Mouse (Mus musculus): ENCODE measurements around the gene Ccnt1. TPM values are rescaled to one million over a fixed set of nuclear protein-coding genes. Genes with fewer than 3 reads are reported as not detected.

Ccnt1 gene
- polyA plus RNA-seq, 1 experiment: 40.6 TPM

GRCm38 (mm10) chr15:98557186-98557585, 13.5 kb downstream of the Ccnt1 start:
- TF ChIP-seq CTCF (IDR thresholded peaks at IDR 0.05; ENCODE audit: borderline replicate concordance, insufficient read depth, low read length): no peak
- TF ChIP-seq POLR2A (IDR thresholded peaks at IDR 0.05; ENCODE audit: low read depth, low read length): no peak
- Histone ChIP-seq H3K4me1 (ENCODE audit: control insufficient read depth, insufficient read depth, low read length) (no peaks in the 10 kb centered on the region), H3K27ac (ENCODE audit: insufficient read depth, low read length) (no peak overlapping the region), H3K4me3 (ENCODE audit: insufficient read depth, low read length) (no peak overlapping the region)

- no peaks in the 10 kb centered on the region for H3K4me1 ChIP-seq (ENCODE audit: control insufficient read depth, insufficient read depth, low read length)
- TF ChIP-seq POLR2A (IDR thresholded peaks at IDR 0.05; ENCODE audit: low read depth, low read length) (no peak), CTCF (IDR thresholded peaks at IDR 0.05; ENCODE audit: borderline replicate concordance, insufficient read depth, low read length) (no peak)
- no peak overlapping the region for H3K27ac ChIP-seq (ENCODE audit: insufficient read depth, low read length)
- H3K4me3 ChIP-seq (ENCODE audit: insufficient read depth, low read length): no peak overlapping the region
Measured at GRCm38 (mm10) chr15:98555881-98556280, 14.8 kb downstream of the Ccnt1 start.

GRCm38 (mm10) chr15:98552758-98553157, 18.0 kb downstream of the Ccnt1 start:
- Histone ChIP-seq H3K4me3 (ENCODE audit: insufficient read depth, low read length) (no peak overlapping the region), H3K27ac (ENCODE audit: insufficient read depth, low read length) (no peak overlapping the region), H3K4me1 (ENCODE audit: control insufficient read depth, insufficient read depth, low read length) (no peaks in the 10 kb centered on the region)
- no peak for TF ChIP-seq POLR2A (IDR thresholded peaks at IDR 0.05; ENCODE audit: low read depth, low read length)
- TF ChIP-seq CTCF (IDR thresholded peaks at IDR 0.05; ENCODE audit: borderline replicate concordance, insufficient read depth, low read length): no peak

- Histone ChIP-seq H3K4me1 (ENCODE audit: control insufficient read depth, insufficient read depth, low read length) (peaks cover 4% of the 10 kb centered on the region; the same call in 1 of the 2 replicates), H3K4me3 (ENCODE audit: insufficient read depth, low read length) (no peak overlapping the region), H3K27ac (ENCODE audit: insufficient read depth, low read length) (no peak overlapping the region)
- TF ChIP-seq CTCF (IDR thresholded peaks at IDR 0.05; ENCODE audit: borderline replicate concordance, insufficient read depth, low read length) (no peak), POLR2A (IDR thresholded peaks at IDR 0.05; ENCODE audit: low read depth, low read length) (no peak)
Measured at GRCm38 (mm10) chr15:98546843-98547242, 23.9 kb downstream of the Ccnt1 start.

GRCm38 (mm10) chr15:98545151-98545550, 25.6 kb downstream of the Ccnt1 start:
- Histone ChIP-seq H3K27ac (ENCODE audit: insufficient read depth, low read length) (no peak overlapping the region), H3K4me3 (ENCODE audit: insufficient read depth, low read length) (no peak overlapping the region), H3K4me1 (ENCODE audit: control insufficient read depth, insufficient read depth, low read length) (peaks cover 5% of the 10 kb centered on the region; the same call in 1 of the 2 replicates)
- TF ChIP-seq POLR2A (IDR thresholded peaks at IDR 0.05; ENCODE audit: low read depth, low read length): no peak
- TF ChIP-seq CTCF (IDR thresholded peaks at IDR 0.05; ENCODE audit: borderline replicate concordance, insufficient read depth, low read length): no peak

GRCm38 (mm10) chr15:98543341-98543740, 27.4 kb downstream of the Ccnt1 start:
- Histone ChIP-seq H3K4me1 (ENCODE audit: control insufficient read depth, insufficient read depth, low read length) (peaks cover 5% of the 10 kb centered on the region), H3K27ac (ENCODE audit: insufficient read depth, low read length) (no peak overlapping the region), H3K4me3 (ENCODE audit: insufficient read depth, low read length) (no peak overlapping the region)
- TF ChIP-seq POLR2A (IDR thresholded peaks at IDR 0.05; ENCODE audit: low read depth, low read length) (no peak), CTCF (IDR thresholded peaks at IDR 0.05; ENCODE audit: borderline replicate concordance, insufficient read depth, low read length) (no peak)

- TF ChIP-seq POLR2A (IDR thresholded peaks at IDR 0.05; ENCODE audit: low read depth, low read length) (no peak), CTCF (IDR thresholded peaks at IDR 0.05; ENCODE audit: borderline replicate concordance, insufficient read depth, low read length) (no peak)
- Histone ChIP-seq H3K4me1 (ENCODE audit: control insufficient read depth, insufficient read depth, low read length) (peaks cover 9% of the 10 kb centered on the region), H3K4me3 (ENCODE audit: insufficient read depth, low read length) (no peak overlapping the region), H3K27ac (ENCODE audit: insufficient read depth, low read length) (peak overlapping the region; percentile 38; the same call in 1 of the 2 replicates)
Measured at GRCm38 (mm10) chr15:98541064-98541463, 29.7 kb downstream of the Ccnt1 start.

GRCm38 (mm10) chr15:98537923-98538322, 32.8 kb downstream of the Ccnt1 start:
- Histone ChIP-seq H3K4me1 (ENCODE audit: control insufficient read depth, insufficient read depth, low read length) (peaks cover 9% of the 10 kb centered on the region), H3K4me3 (ENCODE audit: insufficient read depth, low read length) (no peak overlapping the region), H3K27ac (ENCODE audit: insufficient read depth, low read length) (no peak overlapping the region)
- TF ChIP-seq POLR2A (IDR thresholded peaks at IDR 0.05; ENCODE audit: low read depth, low read length) (no peak), CTCF (IDR thresholded peaks at IDR 0.05; ENCODE audit: borderline replicate concordance, insufficient read depth, low read length) (no peak)

- TF ChIP-seq CTCF (IDR thresholded peaks at IDR 0.05; ENCODE audit: borderline replicate concordance, insufficient read depth, low read length) (no peak), POLR2A (IDR thresholded peaks at IDR 0.05; ENCODE audit: low read depth, low read length) (no peak)
- H3K4me1 ChIP-seq (ENCODE audit: control insufficient read depth, insufficient read depth, low read length): peaks cover 6% of the 10 kb centered on the region
- H3K27ac ChIP-seq (ENCODE audit: insufficient read depth, low read length): 0 out of 2 replicates have a peak overlapping the region, but pooled peaks have one; percentile 6
- no peak overlapping the region for H3K4me3 ChIP-seq (ENCODE audit: insufficient read depth, low read length)
Measured at GRCm38 (mm10) chr15:98536828-98537510, 33.8 kb downstream of the Ccnt1 start.

- Histone ChIP-seq H3K4me3 (ENCODE audit: insufficient read depth, low read length) (no peak overlapping the region), H3K4me1 (ENCODE audit: control insufficient read depth, insufficient read depth, low read length) (peaks cover 4% of the 10 kb centered on the region; the same call in 1 of the 2 replicates), H3K27ac (ENCODE audit: insufficient read depth, low read length) (no peak overlapping the region)
- TF ChIP-seq POLR2A (IDR thresholded peaks at IDR 0.05; ENCODE audit: low read depth, low read length) (no peak), CTCF (IDR thresholded peaks at IDR 0.05; ENCODE audit: borderline replicate concordance, insufficient read depth, low read length) (no peak)
Measured at GRCm38 (mm10) chr15:98535921-98536320, 34.8 kb downstream of the Ccnt1 start.

All from embryonic fibroblast, embryonic 13.5 days (primary cell).